Mouse (Mus musculus): ENCODE measurements around the gene Cdkl4. TPM values are rescaled to one million over a fixed set of nuclear protein-coding genes. Genes with fewer than 3 reads are reported as not detected.

The Cdkl4 gene
- polyA plus RNA-seq, 1 experiment from 2014 or later = 3.9 TPM

DNA sequence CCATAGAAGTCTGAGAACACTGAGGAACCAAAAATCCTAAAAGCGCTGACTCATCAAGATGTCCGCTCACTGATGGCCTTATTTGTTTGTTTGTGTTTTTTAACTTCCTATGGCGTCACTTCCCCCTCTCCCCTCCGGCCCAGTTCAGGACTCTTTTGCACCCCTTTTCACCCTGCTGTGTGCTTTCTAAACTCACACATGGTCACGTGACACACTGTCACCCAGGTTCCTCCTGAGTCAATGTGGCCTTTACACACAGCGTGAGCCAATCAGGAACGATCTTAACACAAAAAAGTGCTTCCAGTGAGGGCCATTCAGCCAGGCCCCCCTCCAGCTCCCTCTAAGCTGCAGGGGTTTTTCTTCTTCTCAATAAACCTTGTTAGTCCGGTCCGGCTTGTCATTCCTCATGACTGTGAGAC is 80.4 kb downstream of the Cdkl4 start:
- Histone ChIP-seq H3K36me3 (ENCODE audit: control insufficient read depth, insufficient read depth) (no peaks in the 10 kb centered on the region), H3K9me3 (ENCODE audit: control insufficient read depth, low read length) (no peaks in the 10 kb centered on the region), H3K27ac (ENCODE audit: low read length) (no peak overlapping the region), H3K4me2 (ENCODE audit: low read length) (no peak overlapping the region), H3K9ac (replicated peaks; ENCODE audit: low read depth, low read length) (no peak overlapping the region), H3K4me1 (replicated peaks; ENCODE audit: control insufficient read depth, insufficient read depth, low read length) (no peaks in the 10 kb centered on the region), H3K4me3 (replicated peaks; ENCODE audit: low read length) (no peak overlapping the region), H3K27me3 (replicated peaks; ENCODE audit: control insufficient read depth, insufficient read depth, low read length) (no peaks in the 10 kb centered on the region)
- WGBS = 32% methylated on average over 9 of the region's 9 CpGs
- no peak for ATAC-seq

DNA sequence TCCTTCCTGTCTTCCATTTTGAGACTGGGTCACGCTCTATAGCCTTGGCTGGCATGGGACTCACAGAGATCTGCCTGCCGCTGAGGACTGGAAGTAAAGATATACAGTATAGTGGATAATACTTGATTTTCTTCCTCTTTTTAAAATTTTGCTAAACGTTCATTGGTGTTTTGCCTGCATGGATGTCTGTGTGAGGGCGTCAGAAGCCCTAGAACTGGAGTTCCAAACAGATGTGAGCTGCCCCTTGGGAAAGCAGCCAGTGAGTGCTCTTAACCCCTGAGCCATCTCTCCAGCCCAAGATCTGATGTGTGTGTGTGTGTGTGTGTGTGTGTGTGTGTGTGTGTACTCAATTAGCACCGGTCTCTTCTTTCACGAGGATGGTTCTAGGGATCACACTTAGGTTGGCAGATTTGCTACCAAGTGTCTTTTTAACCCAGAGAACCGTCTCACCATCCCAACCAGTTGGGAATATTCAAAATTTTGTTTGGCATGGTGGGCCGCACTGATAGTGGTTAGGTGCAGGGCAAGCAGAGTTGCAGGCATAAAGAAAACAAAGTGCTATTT is 80.9 kb downstream of the Cdkl4 start:
- no peak overlapping the region for H3K4me2 ChIP-seq (ENCODE audit: low read length)

DNA sequence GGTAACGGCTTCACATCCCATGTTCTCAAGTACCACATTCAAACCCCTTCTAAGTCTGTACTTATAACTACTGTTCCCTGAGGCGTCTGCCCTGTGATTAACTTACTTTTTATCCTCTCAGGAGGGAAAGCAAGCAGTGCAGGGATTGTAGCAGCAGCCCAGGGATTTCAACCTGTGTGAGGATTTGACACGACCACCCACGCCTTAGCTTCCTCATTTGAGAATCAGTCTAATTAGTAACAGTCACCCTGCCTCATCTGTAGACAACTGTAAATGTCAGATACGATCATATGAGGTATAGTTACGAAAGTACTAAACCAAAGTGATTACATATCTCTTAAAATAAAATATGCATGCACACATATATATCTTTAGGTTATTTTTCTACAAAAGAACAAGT is 81.4 kb downstream of the Cdkl4 start:
- Histone ChIP-seq H3K4me1 (replicated peaks; ENCODE audit: control insufficient read depth, insufficient read depth, low read length) (no peaks in the 10 kb centered on the region), H3K27me3 (replicated peaks; ENCODE audit: control insufficient read depth, insufficient read depth, low read length) (no peaks in the 10 kb centered on the region), H3K4me2 (ENCODE audit: low read length) (no peak overlapping the region), H3K9me3 (ENCODE audit: control insufficient read depth, low read length) (no peaks in the 10 kb centered on the region), H3K9ac (replicated peaks; ENCODE audit: low read depth, low read length) (no peak overlapping the region), H3K27ac (ENCODE audit: low read length) (no peak overlapping the region), H3K4me3 (replicated peaks; ENCODE audit: low read length) (no peak overlapping the region), H3K36me3 (ENCODE audit: control insufficient read depth, insufficient read depth) (no peaks in the 10 kb centered on the region)
- ATAC-seq = no peak
- WGBS = 69% methylated on average over 6 of the region's 6 CpGs

More for the DNA sequence above, 80.9 kb downstream of the Cdkl4 start:
- Histone ChIP-seq H3K27ac (ENCODE audit: low read length) (no peak overlapping the region), H3K4me1 (replicated peaks; ENCODE audit: control insufficient read depth, insufficient read depth, low read length) (no peaks in the 10 kb centered on the region), H3K9ac (replicated peaks; ENCODE audit: low read depth, low read length) (no peak overlapping the region), H3K27me3 (replicated peaks; ENCODE audit: control insufficient read depth, insufficient read depth, low read length) (no peaks in the 10 kb centered on the region), H3K9me3 (ENCODE audit: control insufficient read depth, low read length) (no peaks in the 10 kb centered on the region), H3K4me3 (replicated peaks; ENCODE audit: low read length) (no peak overlapping the region), H3K36me3 (ENCODE audit: control insufficient read depth, insufficient read depth) (no peaks in the 10 kb centered on the region)
- 88% methylated on average over 8 of the region's 8 CpGs for WGBS
- no peak for ATAC-seq

DNA sequence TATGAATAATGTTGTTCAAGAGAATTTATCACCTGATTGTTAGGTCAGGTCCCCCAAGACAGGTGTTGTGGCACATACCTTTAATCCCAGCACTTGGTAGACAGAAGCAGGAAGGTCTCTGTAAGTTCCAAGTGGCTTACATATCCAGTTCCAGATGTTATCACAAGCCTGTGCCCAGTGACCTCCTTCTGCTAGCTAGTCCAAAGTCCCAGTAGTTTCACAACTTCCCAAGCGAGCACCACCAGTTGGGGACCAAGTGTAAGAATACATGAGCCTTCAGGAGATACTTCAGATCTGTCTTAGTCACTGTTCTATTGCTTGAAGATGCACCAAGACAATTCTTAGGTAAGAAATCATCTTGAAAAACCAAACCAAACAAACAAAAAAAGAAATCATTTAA is 83.7 kb downstream of the Cdkl4 start:
- H3K4me1 ChIP-seq (replicated peaks; ENCODE audit: control insufficient read depth, insufficient read depth, low read length) = no peaks in the 10 kb centered on the region
- ATAC-seq = no peak

DNA sequence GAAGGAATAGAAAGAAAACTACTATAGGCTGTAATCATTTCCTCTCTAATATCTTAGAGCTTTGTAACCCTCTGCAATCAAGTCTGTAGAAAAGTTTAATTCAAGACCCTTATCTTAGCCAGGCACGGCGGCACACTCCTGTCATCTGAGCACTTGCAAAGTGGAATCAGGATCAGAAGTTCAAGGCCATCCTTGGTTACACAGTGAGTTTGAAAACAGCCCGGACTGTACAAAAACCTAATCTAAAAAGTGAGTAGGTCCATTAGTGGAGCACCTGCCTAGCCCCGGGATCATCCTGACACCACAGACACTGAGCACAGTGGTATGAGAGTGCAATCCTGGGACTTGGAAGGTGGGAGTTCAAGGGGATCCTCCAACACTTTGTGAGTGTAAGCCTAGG is 84.8 kb downstream of the Cdkl4 start:
- no peak for ATAC-seq
- Histone ChIP-seq H3K9me3 (ENCODE audit: control insufficient read depth, low read length) (no peaks in the 10 kb centered on the region), H3K27ac (ENCODE audit: low read length) (no peak overlapping the region), H3K4me3 (replicated peaks; ENCODE audit: low read length) (no peak overlapping the region), H3K9ac (replicated peaks; ENCODE audit: low read depth, low read length) (no peak overlapping the region), H3K4me1 (replicated peaks; ENCODE audit: control insufficient read depth, insufficient read depth, low read length) (no peaks in the 10 kb centered on the region), H3K27me3 (replicated peaks; ENCODE audit: control insufficient read depth, insufficient read depth, low read length) (no peaks in the 10 kb centered on the region), H3K4me2 (ENCODE audit: low read length) (no peak overlapping the region), H3K36me3 (ENCODE audit: control insufficient read depth, insufficient read depth) (no peaks in the 10 kb centered on the region)
- WGBS = 94% methylated on average over 4 of the region's 4 CpGs

More for the DNA sequence above, 83.7 kb downstream of the Cdkl4 start:
- Histone ChIP-seq H3K9ac (replicated peaks; ENCODE audit: low read depth, low read length) (no peak overlapping the region), H3K4me2 (ENCODE audit: low read length) (no peak overlapping the region), H3K27ac (ENCODE audit: low read length) (no peak overlapping the region), H3K4me3 (replicated peaks; ENCODE audit: low read length) (no peak overlapping the region), H3K27me3 (replicated peaks; ENCODE audit: control insufficient read depth, insufficient read depth, low read length) (no peaks in the 10 kb centered on the region), H3K36me3 (ENCODE audit: control insufficient read depth, insufficient read depth) (no peaks in the 10 kb centered on the region), H3K9me3 (ENCODE audit: control insufficient read depth, low read length) (no peaks in the 10 kb centered on the region)
- WGBS = 88% methylated on average over 1 of the region's 1 CpGs

DNA sequence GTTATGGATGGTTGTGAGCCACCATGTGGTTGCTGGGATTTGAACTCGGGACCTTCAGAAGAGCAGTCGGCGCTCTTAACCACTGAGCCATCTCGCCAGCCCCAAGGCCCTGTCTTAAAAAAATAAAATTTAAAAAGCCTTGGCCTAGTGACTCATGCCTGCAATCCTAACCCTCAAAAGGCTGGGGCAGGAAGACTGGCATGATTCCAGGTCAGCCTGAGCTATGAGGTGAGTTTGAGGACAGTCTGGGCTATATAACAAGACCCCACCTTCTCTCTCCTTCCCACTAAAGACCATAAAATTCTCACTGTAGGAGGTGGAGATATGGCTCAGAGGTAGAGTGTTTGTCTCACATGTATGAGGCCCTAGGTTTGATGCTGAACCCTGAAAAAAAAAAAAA is 85.3 kb downstream of the Cdkl4 start:
- no peak overlapping the region for H3K27ac ChIP-seq (ENCODE audit: low read length)
- WGBS = 92% methylated on average over 4 of the region's 4 CpGs
- H3K4me3 ChIP-seq (replicated peaks; ENCODE audit: low read length) = no peak overlapping the region
- no peak for ATAC-seq
- H3K36me3 ChIP-seq (ENCODE audit: control insufficient read depth, insufficient read depth) = no peaks in the 10 kb centered on the region
- H3K4me1 ChIP-seq (replicated peaks; ENCODE audit: control insufficient read depth, insufficient read depth, low read length) = no peaks in the 10 kb centered on the region
- H3K9me3 ChIP-seq (ENCODE audit: control insufficient read depth, low read length) = no peaks in the 10 kb centered on the region
- no peak overlapping the region for H3K4me2 ChIP-seq (ENCODE audit: low read length)
- H3K9ac ChIP-seq (replicated peaks; ENCODE audit: low read depth, low read length) = no peak overlapping the region
- H3K27me3 ChIP-seq (replicated peaks; ENCODE audit: control insufficient read depth, insufficient read depth, low read length) = no peaks in the 10 kb centered on the region

DNA sequence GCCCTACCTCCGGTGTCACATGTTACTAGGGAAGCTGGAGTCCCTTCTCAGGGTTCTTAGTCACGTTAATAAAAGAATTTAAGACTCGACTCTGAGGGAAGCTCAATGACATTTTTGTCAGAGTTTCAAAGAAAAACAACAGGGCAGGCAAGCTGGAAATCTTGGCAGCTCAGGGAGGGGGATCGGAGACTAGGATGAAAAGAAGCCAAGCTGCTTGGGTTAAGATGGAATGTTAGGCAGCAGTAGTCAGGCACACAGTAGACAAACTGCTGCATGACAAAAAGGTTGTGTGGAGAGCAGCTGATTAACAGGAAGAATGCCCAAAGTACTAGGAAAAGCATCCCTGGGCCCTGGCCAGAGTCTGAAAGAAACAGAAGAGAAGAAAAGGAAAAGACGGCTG is 87.4 kb downstream of the Cdkl4 start:
- Histone ChIP-seq H3K9ac (replicated peaks; ENCODE audit: low read depth, low read length) (no peak overlapping the region), H3K36me3 (ENCODE audit: control insufficient read depth, insufficient read depth) (no peaks in the 10 kb centered on the region), H3K4me3 (replicated peaks; ENCODE audit: low read length) (no peak overlapping the region), H3K27me3 (replicated peaks; ENCODE audit: control insufficient read depth, insufficient read depth, low read length) (no peaks in the 10 kb centered on the region), H3K9me3 (ENCODE audit: control insufficient read depth, low read length) (no peaks in the 10 kb centered on the region), H3K4me2 (ENCODE audit: low read length) (no peak overlapping the region), H3K4me1 (replicated peaks; ENCODE audit: control insufficient read depth, insufficient read depth, low read length) (no peaks in the 10 kb centered on the region), H3K27ac (ENCODE audit: low read length) (no peak overlapping the region)
- ATAC-seq = no peak
- WGBS = 44% methylated on average over 5 of the region's 5 CpGs

DNA sequence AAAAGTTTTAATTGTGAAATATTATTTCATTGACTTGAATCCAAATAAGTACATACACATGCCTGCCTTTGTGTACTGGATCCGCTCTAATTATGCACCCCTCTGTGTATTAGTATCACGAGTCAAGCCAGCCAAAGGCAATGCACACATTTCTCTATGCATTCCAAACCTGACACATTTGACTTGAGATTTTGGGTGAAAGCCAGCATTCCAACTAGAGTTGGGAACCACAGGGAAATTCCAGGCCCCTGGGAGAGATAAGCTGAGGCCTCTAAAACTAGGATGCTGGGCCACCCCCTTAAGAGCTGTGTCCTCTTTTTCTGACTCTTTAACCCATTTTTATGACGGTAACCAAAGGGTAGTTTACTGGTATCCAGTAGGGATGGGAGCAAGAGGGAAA is 88.7 kb downstream of the Cdkl4 start:
- Histone ChIP-seq H3K27ac (ENCODE audit: low read length) (no peak overlapping the region), H3K36me3 (ENCODE audit: control insufficient read depth, insufficient read depth) (no peaks in the 10 kb centered on the region), H3K9me3 (ENCODE audit: control insufficient read depth, low read length) (no peaks in the 10 kb centered on the region), H3K27me3 (replicated peaks; ENCODE audit: control insufficient read depth, insufficient read depth, low read length) (no peaks in the 10 kb centered on the region), H3K4me2 (ENCODE audit: low read length) (no peak overlapping the region), H3K9ac (replicated peaks; ENCODE audit: low read depth, low read length) (no peak overlapping the region), H3K4me3 (replicated peaks; ENCODE audit: low read length) (no peak overlapping the region), H3K4me1 (replicated peaks; ENCODE audit: control insufficient read depth, insufficient read depth, low read length) (no peaks in the 10 kb centered on the region)
- no peak for ATAC-seq
- 48% methylated on average over 3 of the region's 3 CpGs for WGBS

DNA sequence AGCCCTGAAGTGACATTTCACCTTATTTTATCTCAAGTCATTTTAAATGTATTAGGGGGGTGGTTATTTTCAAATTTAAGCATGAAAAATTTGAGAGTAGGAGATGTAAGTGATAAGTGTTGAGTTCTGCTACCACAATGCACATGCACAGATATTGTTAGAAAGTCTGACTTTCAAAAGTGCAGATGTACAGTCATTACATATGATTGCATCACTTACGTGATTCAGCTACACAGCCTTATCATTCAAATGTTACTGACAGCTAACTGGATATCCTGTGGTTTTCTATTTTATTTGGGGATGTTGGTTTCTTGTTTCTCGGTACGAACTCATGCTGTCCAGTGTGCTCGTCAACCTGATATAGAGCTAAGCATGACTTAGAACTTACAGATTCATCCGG is 92.5 kb downstream of the Cdkl4 start:
- 96% methylated on average over 5 of the region's 5 CpGs for WGBS
- ATAC-seq = no peak
- H3K9me3 ChIP-seq (ENCODE audit: control insufficient read depth, low read length) = no peaks in the 10 kb centered on the region
- no peaks in the 10 kb centered on the region for H3K27me3 ChIP-seq (replicated peaks; ENCODE audit: control insufficient read depth, insufficient read depth, low read length)
- H3K4me3 ChIP-seq (replicated peaks; ENCODE audit: low read length) = no peak overlapping the region
- no peaks in the 10 kb centered on the region for H3K36me3 ChIP-seq (ENCODE audit: control insufficient read depth, insufficient read depth)
- no peak overlapping the region for H3K4me2 ChIP-seq (ENCODE audit: low read length)
- H3K9ac ChIP-seq (replicated peaks; ENCODE audit: low read depth, low read length) = no peak overlapping the region
- H3K27ac ChIP-seq (ENCODE audit: low read length) = no peak overlapping the region
- peaks cover 11% of the 10 kb centered on the region for H3K4me1 ChIP-seq (replicated peaks; ENCODE audit: control insufficient read depth, insufficient read depth, low read length)

DNA sequence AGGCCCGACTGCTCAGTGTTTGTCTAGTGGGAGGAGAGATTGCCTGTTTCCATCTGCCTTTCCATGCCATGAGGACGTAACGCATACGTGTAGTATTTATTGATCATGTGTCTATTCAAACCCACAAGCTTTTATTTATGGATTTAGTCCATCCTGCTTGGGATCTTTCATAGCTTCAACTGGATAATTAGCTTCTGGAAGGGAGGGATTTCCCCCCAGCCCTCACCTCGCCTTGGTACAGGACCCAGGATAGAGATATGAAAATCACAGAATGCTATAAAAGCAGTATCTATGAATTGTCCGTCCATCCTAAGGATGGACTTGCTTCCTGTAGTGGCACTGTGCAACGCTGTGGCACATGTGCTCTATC is 96.8 kb downstream of the Cdkl4 start:
- Histone ChIP-seq H3K9ac (replicated peaks; ENCODE audit: low read depth, low read length) (peak overlapping the region; percentile 93), H3K9me3 (ENCODE audit: control insufficient read depth, low read length) (no peaks in the 10 kb centered on the region), H3K27ac (ENCODE audit: low read length) (peak overlapping the region; percentile 97), H3K4me1 (replicated peaks; ENCODE audit: control insufficient read depth, insufficient read depth, low read length) (peaks cover 24% of the 10 kb centered on the region), H3K27me3 (replicated peaks; ENCODE audit: control insufficient read depth, insufficient read depth, low read length) (no peaks in the 10 kb centered on the region), H3K4me3 (replicated peaks; ENCODE audit: low read length) (peak overlapping the region; percentile 81), H3K4me2 (ENCODE audit: low read length) (peak overlapping the region; percentile 87), H3K36me3 (ENCODE audit: control insufficient read depth, insufficient read depth) (no peaks in the 10 kb centered on the region)
- no peak for ATAC-seq
- WGBS = 25% methylated on average over 7 of the region's 7 CpGs

Data from forebrain, embryonic 16.5 days (tissue).